Mouse (Mus musculus) MN1 (cell line): ENCODE measurements at regions not wholly inside any gene's neighbourhood (a gene's known extent, or its start where the extent isn't known, plus 50 kb on each side); places are given as distances from the start of the nearest gene placed in this dataset.

Experiments
- DNase-seq: peaks from one replicate; pipeline ENCODE4 v3.0.0-alpha.2; 2016; ENCODE audit warnings: low spot score

GRCm38 (mm10) chr2:170219161-170219581 lies 71.3 kb upstream of the Zfp217 start:
- DNase-seq, result peak; percentile 43

GRCm38 (mm10) chr2:170218230-170219044 lies 70.5 kb upstream of the Zfp217 start:
- DNase-seq, result peak; percentile 78

- no peak for DNase-seq
Measured at GRCm38 (mm10) chr2:170216311-170216710, 68.4 kb upstream of the Zfp217 start.

GRCm38 (mm10) chr2:170209121-170209520 lies 61.2 kb upstream of the Zfp217 start:
- DNase-seq, result peak; percentile 90

GRCm38 (mm10) chr2:170207878-170208277 lies 60.0 kb upstream of the Zfp217 start:
- no peak for DNase-seq

- DNase-seq, result no peak
Measured at GRCm38 (mm10) chr2:170207395-170207794, 59.5 kb upstream of the Zfp217 start.

- DNase-seq, result no peak
Measured at GRCm38 (mm10) chr2:170206870-170207269, 59.0 kb upstream of the Zfp217 start.

GRCm38 (mm10) chr2:170206442-170206754 lies 58.5 kb upstream of the Zfp217 start:
- DNase-seq, result peak; percentile 38

- DNase-seq, result peak; percentile 40
Measured at GRCm38 (mm10) chr2:170205591-170206441, 57.9 kb upstream of the Zfp217 start.

GRCm38 (mm10) chr2:170204768-170205514 lies 57.0 kb upstream of the Zfp217 start:
- peak; percentile 15 for DNase-seq

GRCm38 (mm10) chr2:170203496-170203895 lies 55.6 kb upstream of the Zfp217 start:
- no peak for DNase-seq

GRCm38 (mm10) chr2:170201816-170202371 lies 54.0 kb upstream of the Zfp217 start:
- DNase-seq, result no peak
